Mouse (Mus musculus) stomach, postnatal 0 days (tissue): ENCODE results near the gene Ubox5. TPM values are rescaled to one million over a fixed set of nuclear protein-coding genes. Genes with fewer than 3 reads are reported as not detected.
A peak's percentile ranks its signal among the peaks of the same experiment; 100 is the strongest.

ENCODE experiments used
- ATAC-seq: fragments of 200-750 bp; cut with Nextera tagmentation; 2 replicates; pipeline ENCODE4 v1.8.0; 2017; ENCODE audit not compliant: low FRiP score, low TSS enrichment
- DNase-seq: peaks from one replicate; pipeline ENCODE4 v3.0.0-alpha.2; 2016; ENCODE audit warnings: low spot score
- H3K27ac ChIP-seq: fragments of 300-500 bp; sonication (generic); replicated peaks from 2 replicates; pipeline ENCODE4 v1.5.1; 2014; ENCODE audit warnings: mild to moderate bottlenecking, control low read depth
- H3K27me3 ChIP-seq: fragments of 300-500 bp; sonication (generic); 2 replicates; pipeline ENCODE4 v1.6.1; 2014; ENCODE audit warnings: low read length; ENCODE audit not compliant: control insufficient read depth, insufficient read depth
- H3K36me3 ChIP-seq: fragments of 300-500 bp; sonication (generic); 2 replicates; pipeline ENCODE4 v1.6.1; 2014; ENCODE audit warnings: low read length, mixed read lengths; ENCODE audit not compliant: control insufficient read depth, insufficient read depth
- H3K4me1 ChIP-seq: fragments of 300-500 bp; sonication (generic); replicated peaks from 2 replicates; pipeline ENCODE4 v1.6.1; 2014; ENCODE audit warnings: antibody characterized with exemption; ENCODE audit not compliant: control insufficient read depth, insufficient read depth
- H3K4me2 ChIP-seq: fragments of 300-500 bp; sonication (generic); replicated peaks from 2 replicates; pipeline ENCODE4 v1.6.1; 2014; ENCODE audit warnings: low read depth, mild to moderate bottlenecking, control low read depth, moderate library complexity
- H3K4me3 ChIP-seq: fragments of 300-500 bp; sonication (generic); 2 replicates; pipeline ENCODE4 v1.5.1; 2014; ENCODE audit warnings: low read depth, low read length, control low read depth
- H3K9ac ChIP-seq: fragments of 300-500 bp; sonication (generic); 2 replicates; pipeline ENCODE4 v1.6.1; 2014; ENCODE audit warnings: mild to moderate bottlenecking, low read length, control low read depth, mixed read lengths
- H3K9me3 ChIP-seq: fragments of 300-500 bp; sonication (generic); 2 replicates; pipeline ENCODE4 v1.6.1; 2016; ENCODE audit warnings: low read length; ENCODE audit not compliant: control insufficient read depth
- CTCF ChIP-seq: IDR thresholded peaks from 2 replicates; pipeline ENCODE4 v1.5.1; 2016; ENCODE audit warnings: antibody characterized with exemption, low read depth, mild to moderate bottlenecking, moderate library complexity
- EP300 ChIP-seq: optimal IDR thresholded peaks from 2 replicates; pipeline ENCODE3; 2016; ENCODE audit warnings: antibody characterized with exemption
- WGBS: fragments of 180-500 bp; shearing (Covaris S2); extraction: QIAGEN DNeasy Blood & Tissue Kit; methylation state at CpG from one replicate; pipeline ENCODE4 v1.1.7; 2014; 5-methylcytosine and 5-hydroxymethylcytosine counted together
- polyA plus RNA-seq: library from polyadenylated mRNA; unstranded; fragments of >200 nt; fragmentation: Nextera tagmentation; extraction: Ambion mirVana; gene quantifications from 2 replicates; pipeline ENCODE4 v1.2.1, GENCODE M21; 2015

The Ubox5 gene
- polyA plus RNA-seq, 1 experiment from 2014 or later: 4.1 TPM

DNA sequence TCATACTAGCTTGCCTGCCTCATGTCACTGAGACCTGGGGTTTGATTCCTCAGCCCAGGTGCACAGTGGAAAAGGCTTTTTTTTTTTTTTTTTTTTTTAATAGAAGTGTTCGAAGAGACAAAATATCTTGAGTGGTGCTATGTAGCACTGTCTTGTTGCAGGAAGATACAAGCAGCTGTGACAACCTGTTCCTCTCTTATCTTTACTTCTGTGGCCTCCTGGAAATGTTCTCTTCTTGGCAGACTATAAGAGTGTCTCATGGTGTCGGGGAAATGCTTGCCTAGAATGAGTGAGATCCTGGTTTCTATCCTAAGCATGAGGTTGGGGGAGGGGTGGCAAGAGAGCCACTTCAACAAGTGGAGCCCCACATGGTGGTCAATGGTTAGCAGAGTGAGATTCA, 41.5 kb downstream of the Ubox5 start:
- no peaks in the 10 kb centered on the region for H3K4me1 ChIP-seq
- no peaks in the 10 kb centered on the region for H3K27me3 ChIP-seq
- no peak for DNase-seq
- H3K9ac ChIP-seq: no peak overlapping the region
- TF ChIP-seq EP300 (no peak), CTCF (no peak)
- 74% methylated on average over 2 of the region's 2 CpGs for WGBS
- H3K4me3 ChIP-seq: no peak overlapping the region
- H3K4me2 ChIP-seq: no peak overlapping the region
- H3K9me3 ChIP-seq: no peaks in the 10 kb centered on the region
- no peaks in the 10 kb centered on the region; the same call in 1 of the 2 replicates for H3K36me3 ChIP-seq
- no peak for ATAC-seq
- no peak overlapping the region for H3K27ac ChIP-seq

DNA sequence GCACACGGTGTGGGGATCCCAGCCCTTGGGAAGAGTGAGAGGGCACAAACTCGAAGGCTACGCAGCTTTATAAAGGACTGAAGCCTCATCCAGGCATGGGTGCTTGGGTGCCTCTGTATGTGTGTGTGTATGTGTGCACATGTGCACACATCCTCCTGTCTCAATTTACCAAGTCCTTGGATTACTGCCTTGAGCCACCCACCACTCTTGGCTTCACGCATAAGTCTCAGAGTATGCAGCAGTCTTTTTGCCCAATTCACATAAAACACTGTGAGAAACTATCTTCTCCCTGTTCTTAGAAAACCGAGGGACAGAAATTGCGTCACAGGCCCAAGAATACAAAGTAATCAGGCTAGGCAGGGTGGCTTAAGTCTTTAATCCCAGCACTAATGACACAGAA, 43.8 kb downstream of the Ubox5 start:
- H3K27ac ChIP-seq: no peak overlapping the region
- WGBS: 83% methylated on average over 6 of the region's 6 CpGs
- no peaks in the 10 kb centered on the region; the same call in 1 of the 2 replicates for H3K36me3 ChIP-seq
- no peaks in the 10 kb centered on the region; the same call in 1 of the 2 replicates for H3K4me1 ChIP-seq
- H3K9ac ChIP-seq: no peak overlapping the region
- H3K9me3 ChIP-seq: no peaks in the 10 kb centered on the region
- ATAC-seq (no peak), DNase-seq (no peak)
- H3K4me2 ChIP-seq: no peak overlapping the region
- H3K27me3 ChIP-seq: peaks cover 2% of the 10 kb centered on the region; the same call in 1 of the 2 replicates
- TF ChIP-seq EP300 (no peak), CTCF (no peak)
- no peak overlapping the region for H3K4me3 ChIP-seq

DNA sequence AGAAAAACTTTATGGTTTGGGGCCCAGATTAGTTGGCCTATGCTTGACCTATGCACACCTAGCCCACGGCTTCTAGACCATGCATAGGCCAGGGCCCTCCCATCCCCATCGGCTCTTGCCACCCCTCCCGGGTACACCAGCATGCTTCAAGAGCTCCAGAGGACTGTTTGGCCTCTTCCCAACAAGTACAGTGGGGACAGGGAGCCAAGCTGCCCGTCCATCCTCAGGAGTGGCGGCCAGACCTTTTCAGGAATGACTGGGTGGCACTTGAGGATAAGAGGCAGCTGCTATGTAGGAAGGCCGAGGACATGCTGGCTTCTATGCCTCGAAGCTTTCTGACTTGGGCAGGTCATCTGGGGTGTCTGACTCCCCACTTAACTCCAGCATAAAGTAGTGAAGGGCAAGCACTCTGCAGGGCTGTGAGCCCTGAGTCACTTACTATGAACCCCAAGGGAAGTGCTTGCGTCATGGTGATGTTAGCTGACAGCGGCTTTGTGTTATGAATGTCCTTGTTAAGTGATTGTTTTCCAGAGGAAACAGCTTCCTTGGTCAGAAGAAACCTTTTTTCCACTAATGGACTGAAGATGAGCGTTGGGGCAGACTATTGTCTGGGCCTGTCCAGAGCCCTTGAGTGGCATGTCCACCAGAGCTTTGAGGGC, 45.8 kb downstream of the Ubox5 start:
- H3K36me3 ChIP-seq: no peaks in the 10 kb centered on the region
- H3K9me3 ChIP-seq: no peaks in the 10 kb centered on the region
- no peak overlapping the region for H3K4me3 ChIP-seq
- H3K4me2 ChIP-seq: no peak overlapping the region
- H3K27me3 ChIP-seq: peaks cover 4% of the 10 kb centered on the region; the same call in 1 of the 2 replicates
- H3K27ac ChIP-seq: no peak overlapping the region
- no peak overlapping the region for H3K9ac ChIP-seq
- no peaks in the 10 kb centered on the region; the same call in 1 of the 2 replicates for H3K4me1 ChIP-seq
- WGBS: 80% methylated on average over 10 of the region's 10 CpGs
- DNase-seq (no peak), ATAC-seq (no peak)
- TF ChIP-seq EP300 (no peak), CTCF (no peak)

DNA sequence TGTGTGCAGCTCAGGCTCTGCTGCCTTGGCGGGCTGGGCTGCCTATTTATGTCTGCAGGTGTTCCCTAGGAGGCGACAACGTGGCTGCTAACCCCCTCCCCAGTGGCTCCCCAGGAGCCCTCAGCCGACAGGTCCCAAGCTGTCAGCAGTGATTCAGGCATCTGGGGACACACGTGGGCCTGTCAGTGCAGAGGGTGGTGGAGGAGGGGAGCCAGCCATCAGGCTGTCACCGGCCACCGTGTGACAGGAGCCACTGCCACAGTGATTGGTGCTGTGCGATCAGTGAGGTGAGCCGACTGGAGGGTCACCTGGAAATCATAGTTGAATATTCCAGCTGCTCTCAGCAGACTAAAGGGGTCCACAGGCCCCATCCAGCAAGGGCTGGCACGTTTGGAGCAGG, 47.3 kb downstream of the Ubox5 start, which contains the start of gene Avp:
Avp (minus strand) TSS at position 3 of the 400 bp plus-strand sequence.
- peaks cover 8% of the 10 kb centered on the region; the same call in 1 of the 2 replicates for H3K27me3 ChIP-seq
- no peak within 1 kb of the TSS for H3K4me3 ChIP-seq
- H3K4me1 ChIP-seq: no peaks in the 10 kb centered on the region; the same call in 1 of the 2 replicates
- WGBS: 28% methylated on average over 10 of the region's 10 CpGs
- no peaks in the 10 kb centered on the region for H3K36me3 ChIP-seq
- DNase-seq: no peak
- no peak within 1 kb of the TSS for H3K9ac ChIP-seq
- TF ChIP-seq CTCF: no peak
- no peak for TF ChIP-seq EP300
- H3K4me2 ChIP-seq: no peak within 1 kb of the TSS
- no peak for ATAC-seq
- no peak within 1 kb of the TSS for H3K27ac ChIP-seq
- H3K9me3 ChIP-seq: no peaks in the 10 kb centered on the region

GRCm38 (mm10) chr2:130581201-130581600, 48.6 kb downstream of the Ubox5 start:
- H3K9ac ChIP-seq: no peak overlapping the region
- no peaks in the 10 kb centered on the region; the same call in 1 of the 2 replicates for H3K4me1 ChIP-seq
- H3K4me2 ChIP-seq: peak overlapping the region; percentile 56
- 6% methylated on average over 16 of the region's 16 CpGs for WGBS
- H3K9me3 ChIP-seq: no peaks in the 10 kb centered on the region
- peak overlapping the region; percentile 35 for H3K4me3 ChIP-seq
- H3K36me3 ChIP-seq: no peaks in the 10 kb centered on the region
- H3K27me3 ChIP-seq: peaks cover 8% of the 10 kb centered on the region; the same call in 1 of the 2 replicates
- TF ChIP-seq EP300 (no peak), CTCF (no peak)
- no peak for ATAC-seq
- H3K27ac ChIP-seq: no peak overlapping the region
- no peak for DNase-seq

DNA sequence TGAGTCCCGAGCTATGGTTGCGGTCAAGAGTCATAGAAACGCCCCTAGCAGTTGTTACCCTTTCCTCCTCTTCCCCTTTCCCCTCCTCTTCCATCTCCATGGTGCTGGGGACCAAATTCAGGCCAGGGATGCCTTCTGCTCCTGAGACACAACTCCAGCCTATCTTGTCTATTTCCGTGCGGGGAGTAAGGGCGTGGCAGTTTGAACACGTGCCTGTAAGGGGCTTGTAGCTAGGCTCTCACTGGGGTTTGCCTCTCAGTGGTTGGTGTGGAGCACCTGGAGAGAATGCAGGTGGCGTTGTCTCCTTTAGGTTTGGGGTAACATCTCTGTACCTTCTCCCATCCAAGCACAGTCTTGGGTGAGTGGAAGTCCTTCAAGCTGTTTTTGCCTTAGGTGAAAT, 50.0 kb downstream of the Ubox5 start:
- no peak overlapping the region for H3K9ac ChIP-seq
- no peaks in the 10 kb centered on the region; the same call in 1 of the 2 replicates for H3K4me1 ChIP-seq
- no peaks in the 10 kb centered on the region for H3K36me3 ChIP-seq
- WGBS: 3% methylated on average over 8 of the region's 8 CpGs
- no peak overlapping the region for H3K4me3 ChIP-seq
- TF ChIP-seq CTCF (no peak), EP300 (no peak)
- no peak overlapping the region for H3K4me2 ChIP-seq
- H3K9me3 ChIP-seq: no peaks in the 10 kb centered on the region
- H3K27ac ChIP-seq: no peak overlapping the region
- peaks cover 10% of the 10 kb centered on the region; the same call in 1 of the 2 replicates for H3K27me3 ChIP-seq
- ATAC-seq (no peak), DNase-seq (no peak)
